In genomic region chr11:115858354-115858753, GRCm38 (mm10) we compare ENCODE assay signal across 8 mouse cellular contexts. TPM values are rescaled to one million over a fixed set of nuclear protein-coding genes. Genes with fewer than 3 reads are reported as not detected.
DNase-seq lines count a peak whose midpoint lies in the region; ATAC-seq and TF ChIP-seq lines count a peak whose summit lies in the region.

Myo15b (plus strand) TSS chr11:115858406.

- peak within 1 kb of the TSS; percentile 76 for H3K9ac ChIP-seq in heart, embryonic 13.5 days
- H3K9ac ChIP-seq in hindbrain, embryonic 13.5 days: peak within 1 kb of the TSS; percentile 29; the same call in 1 of the 2 replicates
- H3K9ac ChIP-seq in midbrain, embryonic 13.5 days (replicated peaks): peak within 1 kb of the TSS; percentile 36

- peak within 1 kb of the TSS; percentile 78 for H3K4me2 ChIP-seq in heart, embryonic 13.5 days
- peak within 1 kb of the TSS; percentile 54 for H3K4me2 ChIP-seq in hindbrain, embryonic 13.5 days
- H3K4me2 ChIP-seq in midbrain, embryonic 13.5 days (replicated peaks): peak within 1 kb of the TSS; percentile 53

- H3K27ac ChIP-seq in heart, embryonic 13.5 days (replicated peaks): no peak within 1 kb of the TSS
- no peak within 1 kb of the TSS for H3K27ac ChIP-seq in hindbrain, embryonic 13.5 days
- no peak within 1 kb of the TSS for H3K27ac ChIP-seq in midbrain, embryonic 13.5 days

- H3K4me1 ChIP-seq in heart, embryonic 13.5 days: peaks cover 23% of the 10 kb centered on the region
- H3K4me1 ChIP-seq in G1E (ENCODE audit: insufficient read depth, low read depth, low read length): peaks cover 11% of the 10 kb centered on the region; the same call in 1 of the 2 replicates
- peaks cover 17% of the 10 kb centered on the region for H3K4me1 ChIP-seq in hindbrain, embryonic 13.5 days (replicated peaks)
- peaks cover 19% of the 10 kb centered on the region for H3K4me1 ChIP-seq in midbrain, embryonic 13.5 days (replicated peaks)

- 13% methylated on average over 27 of the region's 27 CpGs for WGBS in heart, embryonic 13.5 days
- WGBS in hindbrain, embryonic 13.5 days: 10% methylated on average over 27 of the region's 27 CpGs
- 12% methylated on average over 27 of the region's 27 CpGs for WGBS in midbrain, embryonic 13.5 days

- H3K27me3 ChIP-seq in heart, embryonic 13.5 days (replicated peaks): peaks cover 63% of the 10 kb centered on the region
- H3K27me3 ChIP-seq in G1E (ENCODE audit: insufficient read depth, low read length): peaks cover 52% of the 10 kb centered on the region
- H3K27me3 ChIP-seq in hindbrain, embryonic 13.5 days: peaks cover 76% of the 10 kb centered on the region
- H3K27me3 ChIP-seq in midbrain, embryonic 13.5 days: peaks cover 72% of the 10 kb centered on the region

- H3K36me3 ChIP-seq in heart, embryonic 13.5 days: peaks cover 28% of the 10 kb centered on the region
- H3K36me3 ChIP-seq in G1E (replicated peaks): peaks cover 23% of the 10 kb centered on the region
- H3K36me3 ChIP-seq in hindbrain, embryonic 13.5 days: no peaks in the 10 kb centered on the region
- no peaks in the 10 kb centered on the region for H3K36me3 ChIP-seq in midbrain, embryonic 13.5 days

- no peak for DNase-seq in heart, postnatal 25 days (ENCODE audit: low spot score)
- DNase-seq in G1E (ENCODE audit: low spot score): no peak
- no peak for DNase-seq in adrenal gland, adult 18-20 months (ENCODE audit: low spot score in 2 of 2)
- no peak for DNase-seq in right cerebral cortex, adult 2 months (ENCODE audit: low spot score in 2 of 2)
- DNase-seq in cerebellum, adult 11 months: no peak

- H3K9me3 ChIP-seq in heart, embryonic 13.5 days: no peaks in the 10 kb centered on the region
- no peaks in the 10 kb centered on the region for H3K9me3 ChIP-seq in G1E (replicated peaks)
- no peaks in the 10 kb centered on the region for H3K9me3 ChIP-seq in hindbrain, embryonic 13.5 days
- no peaks in the 10 kb centered on the region for H3K9me3 ChIP-seq in midbrain, embryonic 13.5 days

- ATAC-seq in heart, embryonic 13.5 days (ENCODE audit: extremely low read depth, insufficient number of reproducible peaks, low FRiP score, low TSS enrichment): no peak
- ATAC-seq in G1E (ENCODE audit: extremely low read depth, insufficient number of reproducible peaks, low FRiP score, poor library complexity, severe bottlenecking): no peak
- ATAC-seq in hindbrain, embryonic 13.5 days (ENCODE audit: low FRiP score): no peak
- no peak for ATAC-seq in midbrain, embryonic 13.5 days

- peak within 1 kb of the TSS; percentile 56 for H3K4me3 ChIP-seq in heart, embryonic 13.5 days
- peak within 1 kb of the TSS; percentile 13; the same call in 1 of the 2 replicates for H3K4me3 ChIP-seq in G1E (ENCODE audit: low read depth, low read length)
- peak within 1 kb of the TSS; percentile 37 for H3K4me3 ChIP-seq in hindbrain, embryonic 13.5 days
- H3K4me3 ChIP-seq in midbrain, embryonic 13.5 days (replicated peaks): peak within 1 kb of the TSS; percentile 31

- no peak for TF ChIP-seq CTCF in G1E (IDR thresholded peaks at IDR 0.05; ENCODE audit: low read depth, low read length)

- intact Hi-C loops in heart, postnatal 25 days (cut with DNase I): loop anchor here (2.0 kb wide), 1 partner anchor 32 kb away; no protein-coding TSS in a partner anchor

RNA-seq across cellular contexts. Expression of gene Myo15b, which starts in this region (rescaled TPM):
- polyA plus RNA-seq in heart, embryonic 13.5 days (2015; fragmentation: Nextera tagmentation; extraction: Ambion mirVana): 0.17 and 0.27 TPM in 2 replicates
- under 1 TPM in 1 of 2 experiments, not detected in 1; 0.08 TPM for total RNA-seq in heart, postnatal 25 days (2021)
- total RNA-seq in G1E (2014; fragmentation: Nextera tagmentation) (1.1 TPM in 1 of 2 replicates, not detected in the other), G1E (2017) (0.16 and 0.17 TPM in 2 replicates)
- 0.33 and 0.35 TPM in 2 replicates for polyA plus RNA-seq in G1E (2012)
- not detected in 2 replicates for polyA plus RNA-seq in hindbrain, embryonic 13.5 days (2015; fragmentation: Nextera tagmentation; extraction: Ambion mirVana)
- polyA plus RNA-seq in midbrain, embryonic 13.5 days (2015; fragmentation: Nextera tagmentation; extraction: Ambion mirVana): 0.08 and 0.27 TPM in 2 replicates
- not detected for total RNA-seq in adrenal gland, adult 18-20 months (2021)
